Mouse (Mus musculus): ENCODE measurements at regions not wholly inside any gene's neighbourhood (a gene's known extent, or its start where the extent isn't known, plus 50 kb on each side); places are given as distances from the start of the nearest gene placed in this dataset.

- Histone ChIP-seq H3K9me3 (no peaks in the 10 kb centered on the region), H3K4me2 (replicated peaks) (no peak overlapping the region), H3K36me3 (no peaks in the 10 kb centered on the region), H3K4me3 (no peak overlapping the region), H3K9ac (no peak overlapping the region), H3K4me1 (no peaks in the 10 kb centered on the region), H3K27me3 (no peaks in the 10 kb centered on the region), H3K27ac (no peak overlapping the region)
- WGBS, result 86% methylated on average over 3 of the region's 3 CpGs
- ATAC-seq (ENCODE audit: low FRiP score, low read depth), result no peak
Observed at GRCm38 (mm10) chr8:90692516-90692915, 124.7 kb downstream of the Gm19935 start.

- no peak for ATAC-seq (ENCODE audit: low FRiP score, low read depth)
- Histone ChIP-seq H3K27me3 (no peaks in the 10 kb centered on the region), H3K27ac (no peak overlapping the region), H3K9me3 (no peaks in the 10 kb centered on the region), H3K4me1 (no peaks in the 10 kb centered on the region), H3K9ac (no peak overlapping the region), H3K4me3 (no peak overlapping the region), H3K4me2 (replicated peaks) (no peak overlapping the region), H3K36me3 (no peaks in the 10 kb centered on the region)
- WGBS, result 91% methylated on average over 2 of the region's 2 CpGs
Observed at GRCm38 (mm10) chr8:90685076-90685475, 132.1 kb downstream of the Gm19935 start.

GRCm38 (mm10) chr8:90670471-90671057 lies 146.6 kb downstream of the Gm19935 start:
- 1% methylated on average over 14 of the region's 14 CpGs for WGBS
- Histone ChIP-seq H3K27ac (no peak overlapping the region), H3K36me3 (no peaks in the 10 kb centered on the region), H3K9ac (peak overlapping the region; percentile 51), H3K9me3 (peaks cover 6% of the 10 kb centered on the region; the same call in 1 of the 2 replicates), H3K27me3 (peaks cover 9% of the 10 kb centered on the region; the same call in 1 of the 2 replicates), H3K4me1 (peaks cover 10% of the 10 kb centered on the region; the same call in 1 of the 2 replicates), H3K4me2 (replicated peaks) (peak overlapping the region; percentile 67), H3K4me3 (peak overlapping the region; percentile 36)
- peak; percentile 19; the same call in 1 of the 2 replicates for ATAC-seq (ENCODE audit: low FRiP score, low read depth)

GRCm38 (mm10) chr8:90669396-90669795 lies 147.8 kb downstream of the Gm19935 start:
- H3K36me3 ChIP-seq, result no peaks in the 10 kb centered on the region
- ATAC-seq (ENCODE audit: low FRiP score, low read depth), result no peak
- no peak overlapping the region for H3K4me2 ChIP-seq (replicated peaks)
- no peak overlapping the region for H3K27ac ChIP-seq
- H3K4me3 ChIP-seq, result no peak overlapping the region
- H3K9me3 ChIP-seq, result peaks cover 6% of the 10 kb centered on the region; the same call in 1 of the 2 replicates
- 62% methylated on average over 9 of the region's 9 CpGs for WGBS
- no peak overlapping the region for H3K9ac ChIP-seq
- peaks cover 9% of the 10 kb centered on the region; the same call in 1 of the 2 replicates for H3K27me3 ChIP-seq
- H3K4me1 ChIP-seq, result peaks cover 10% of the 10 kb centered on the region; the same call in 1 of the 2 replicates

GRCm38 (mm10) chr8:90659066-90659465 lies 158.1 kb downstream of the Gm19935 start:
- Histone ChIP-seq H3K27ac (no peak overlapping the region), H3K9ac (no peak overlapping the region), H3K36me3 (no peaks in the 10 kb centered on the region), H3K4me2 (replicated peaks) (no peak overlapping the region), H3K9me3 (peaks cover 10% of the 10 kb centered on the region), H3K4me3 (no peak overlapping the region), H3K4me1 (no peaks in the 10 kb centered on the region), H3K27me3 (peaks cover 8% of the 10 kb centered on the region; the same call in 1 of the 2 replicates)
- 30% methylated on average over 3 of the region's 3 CpGs for WGBS
- no peak for ATAC-seq (ENCODE audit: low FRiP score, low read depth)

- WGBS, result 29% methylated on average over 7 of the region's 7 CpGs
- H3K27me3 ChIP-seq, result peaks cover 8% of the 10 kb centered on the region; the same call in 1 of the 2 replicates
- no peaks in the 10 kb centered on the region for H3K4me1 ChIP-seq
- no peaks in the 10 kb centered on the region for H3K36me3 ChIP-seq
- peaks cover 9% of the 10 kb centered on the region for H3K9me3 ChIP-seq
- no peak overlapping the region for H3K9ac ChIP-seq
- no peak for ATAC-seq (ENCODE audit: low FRiP score, low read depth)
- H3K4me2 ChIP-seq (replicated peaks), result no peak overlapping the region
- H3K27ac ChIP-seq, result no peak overlapping the region
- no peak overlapping the region for H3K4me3 ChIP-seq
Observed at GRCm38 (mm10) chr8:90657641-90658051, 159.5 kb downstream of the Gm19935 start.

GRCm38 (mm10) chr8:90657116-90657515 lies 160.1 kb downstream of the Gm19935 start:
- no peak overlapping the region for H3K4me3 ChIP-seq
- H3K9me3 ChIP-seq, result peaks cover 5% of the 10 kb centered on the region
- no peak overlapping the region for H3K4me2 ChIP-seq (replicated peaks)
- H3K27ac ChIP-seq, result no peak overlapping the region
- no peak overlapping the region for H3K9ac ChIP-seq
- H3K4me1 ChIP-seq, result no peaks in the 10 kb centered on the region
- ATAC-seq (ENCODE audit: low FRiP score, low read depth), result no peak
- H3K27me3 ChIP-seq, result peaks cover 8% of the 10 kb centered on the region; the same call in 1 of the 2 replicates
- H3K36me3 ChIP-seq, result no peaks in the 10 kb centered on the region
- 75% methylated on average over 5 of the region's 5 CpGs for WGBS

- Histone ChIP-seq H3K4me1 (no peaks in the 10 kb centered on the region), H3K27ac (no peak overlapping the region), H3K9ac (no peak overlapping the region), H3K36me3 (no peaks in the 10 kb centered on the region), H3K4me3 (no peak overlapping the region), H3K9me3 (no peaks in the 10 kb centered on the region), H3K27me3 (peaks cover 8% of the 10 kb centered on the region; the same call in 1 of the 2 replicates), H3K4me2 (replicated peaks) (no peak overlapping the region)
- WGBS, result 44% methylated on average over 5 of the region's 5 CpGs
- no peak for ATAC-seq (ENCODE audit: low FRiP score, low read depth)
Observed at GRCm38 (mm10) chr8:90656436-90657090, 160.6 kb downstream of the Gm19935 start.

GRCm38 (mm10) chr8:90654786-90655185 lies 162.4 kb downstream of the Gm19935 start:
- no peak overlapping the region for H3K27ac ChIP-seq
- H3K9ac ChIP-seq, result no peak overlapping the region
- no peak overlapping the region for H3K4me2 ChIP-seq (replicated peaks)
- 90% methylated on average over 2 of the region's 2 CpGs for WGBS
- no peaks in the 10 kb centered on the region for H3K4me1 ChIP-seq
- H3K9me3 ChIP-seq, result no peaks in the 10 kb centered on the region
- no peak overlapping the region for H3K4me3 ChIP-seq
- no peak for ATAC-seq (ENCODE audit: low FRiP score, low read depth)
- H3K27me3 ChIP-seq, result peaks cover 8% of the 10 kb centered on the region; the same call in 1 of the 2 replicates
- no peaks in the 10 kb centered on the region for H3K36me3 ChIP-seq

GRCm38 (mm10) chr8:90642392-90642791 lies 174.8 kb downstream of the Gm19935 start:
- no peak for ATAC-seq (ENCODE audit: low FRiP score, low read depth)
- H3K36me3 ChIP-seq, result no peaks in the 10 kb centered on the region
- 64% methylated on average over 6 of the region's 6 CpGs for WGBS
- no peak overlapping the region for H3K4me3 ChIP-seq
- no peaks in the 10 kb centered on the region; the same call in 1 of the 2 replicates for H3K27me3 ChIP-seq
- H3K4me1 ChIP-seq, result peaks cover 4% of the 10 kb centered on the region; the same call in 1 of the 2 replicates
- H3K27ac ChIP-seq, result no peak overlapping the region
- H3K4me2 ChIP-seq (replicated peaks), result no peak overlapping the region
- no peak overlapping the region for H3K9ac ChIP-seq
- no peaks in the 10 kb centered on the region for H3K9me3 ChIP-seq

- ATAC-seq (ENCODE audit: low FRiP score, low read depth), result no peak
- Histone ChIP-seq H3K4me1 (0 out of 2 replicates have a peak, but pooled peaks cover 3% of the 10 kb centered on the region), H3K9ac (no peak overlapping the region), H3K27me3 (no peaks in the 10 kb centered on the region), H3K9me3 (no peaks in the 10 kb centered on the region), H3K4me3 (no peak overlapping the region), H3K4me2 (replicated peaks) (no peak overlapping the region), H3K27ac (no peak overlapping the region), H3K36me3 (no peaks in the 10 kb centered on the region)
- 75% methylated on average over 7 of the region's 7 CpGs for WGBS
Observed at GRCm38 (mm10) chr8:90636770-90637169, 180.4 kb downstream of the Gm19935 start.

GRCm38 (mm10) chr8:90635766-90636492 lies 181.3 kb downstream of the Gm19935 start:
- no peak overlapping the region for H3K27ac ChIP-seq
- no peaks in the 10 kb centered on the region for H3K27me3 ChIP-seq
- 31% methylated on average over 7 of the region's 7 CpGs for WGBS
- H3K4me1 ChIP-seq, result 0 out of 2 replicates have a peak, but pooled peaks cover 3% of the 10 kb centered on the region
- ATAC-seq (ENCODE audit: low FRiP score, low read depth), result no peak
- no peak overlapping the region for H3K4me2 ChIP-seq (replicated peaks)
- no peaks in the 10 kb centered on the region for H3K9me3 ChIP-seq
- H3K4me3 ChIP-seq, result no peak overlapping the region
- H3K36me3 ChIP-seq, result no peaks in the 10 kb centered on the region
- H3K9ac ChIP-seq, result no peak overlapping the region
